Mouse (Mus musculus) C2C12 (cell line): Measurements from ENCODE around the gene Gtdc1. TPM values are rescaled to one million over a fixed set of nuclear protein-coding genes. Genes with fewer than 3 reads are reported as not detected.

Experiments
- H3K27me3 ChIP-seq: one replicate; pipeline ENCODE4 v1.6.1; 2011; ENCODE audit not compliant: control insufficient read depth, insufficient read depth, insufficient read length
- H3K36me3 ChIP-seq: one replicate; pipeline ENCODE4 v1.6.1; 2011; ENCODE audit not compliant: control insufficient read depth, insufficient read depth
- H3K4me3 ChIP-seq: one replicate; pipeline ENCODE4 v1.5.1; 2011; ENCODE audit warnings: mild to moderate bottlenecking, control low read depth; ENCODE audit not compliant: poor library complexity, insufficient read depth, severe bottlenecking
- H3K79me2 ChIP-seq: one replicate; pipeline ENCODE4 v1.6.1; 2011; ENCODE audit not compliant: control insufficient read depth, insufficient read depth
- H3K79me3 ChIP-seq: one replicate; pipeline ENCODE4 v1.6.1; 2011; ENCODE audit warnings: low read depth, control low read depth
- H3ac ChIP-seq: one replicate; pipeline ENCODE3; 2011; ENCODE audit warnings: low read depth; ENCODE audit not compliant: control insufficient read depth, insufficient read length
- CEBPB ChIP-seq: IDR thresholded peaks from one replicate; pipeline ENCODE4 v1.6.1; 2011; ENCODE audit warnings: low read depth, mild to moderate bottlenecking, control low read depth, moderate library complexity
- CTCF ChIP-seq: IDR thresholded peaks from one replicate; pipeline ENCODE4 v1.5.1; 2011; ENCODE audit not compliant: control insufficient read depth, insufficient read depth, insufficient read length
- FOSL1 ChIP-seq: IDR thresholded peaks from one replicate; pipeline ENCODE4 v1.8.0; 2011; ENCODE audit warnings: mild to moderate bottlenecking, low read length; ENCODE audit not compliant: poor library complexity, insufficient read depth, severe bottlenecking
- MAX ChIP-seq: IDR thresholded peaks from one replicate; pipeline ENCODE4 v1.6.1; 2011; ENCODE audit warnings: mild to moderate bottlenecking, control low read depth
- MYOD1 ChIP-seq: IDR thresholded peaks from one replicate; pipeline ENCODE4 v1.6.1; 2011; ENCODE audit warnings: low read depth; ENCODE audit not compliant: control insufficient read depth, insufficient read length
- MYOG ChIP-seq: IDR thresholded peaks from one replicate; pipeline ENCODE4 v1.6.1; 2011; ENCODE audit not compliant: control insufficient read depth, insufficient read length; ENCODE audit errors: extremely low read depth
- USF1 ChIP-seq: IDR thresholded peaks from one replicate; pipeline ENCODE4 v1.6.1; 2011; ENCODE audit warnings: low read depth, mild to moderate bottlenecking, control low read depth, moderate library complexity
- polyA plus RNA-seq: library from polyadenylated mRNA; unstranded; fragments of >200 nt; fragmentation: generic; extraction: Trizol; gene quantifications from one replicate; pipeline ENCODE4 v1.2.1, GENCODE M21; 2012; ENCODE audit warnings: missing spikeins

The Gtdc1 gene
- polyA plus RNA-seq, 1 experiment: 3.6 TPM

GRCm38 (mm10) chr2:44956232-44956631, 28.8 kb upstream of the Gtdc1 start:
- H3K27me3 ChIP-seq: no peaks in the 10 kb centered on the region
- no peaks in the 10 kb centered on the region for H3K79me3 ChIP-seq
- H3ac ChIP-seq: no peak overlapping the region
- TF ChIP-seq FOSL1: peak; percentile 66
- TF ChIP-seq MAX: no peak
- TF ChIP-seq USF1: no peak
- TF ChIP-seq MYOD1: peak; percentile 93
- no peak for TF ChIP-seq MYOG
- peak; percentile 2 for TF ChIP-seq CEBPB
- no peak for TF ChIP-seq CTCF
- no peaks in the 10 kb centered on the region for H3K36me3 ChIP-seq
- no peak overlapping the region for H3K4me3 ChIP-seq
- H3K79me2 ChIP-seq: no peaks in the 10 kb centered on the region

GRCm38 (mm10) chr2:44955506-44955905, 28.0 kb upstream of the Gtdc1 start:
- Histone ChIP-seq H3K79me3 (no peaks in the 10 kb centered on the region), H3K36me3 (no peaks in the 10 kb centered on the region), H3K4me3 (no peak overlapping the region), H3K79me2 (no peaks in the 10 kb centered on the region), H3ac (no peak overlapping the region), H3K27me3 (no peaks in the 10 kb centered on the region)
- TF ChIP-seq FOSL1 (no peak), CTCF (no peak), CEBPB (no peak), MYOD1 (no peak), USF1 (no peak), MAX (no peak), MYOG (no peak)

- H3ac ChIP-seq: no peak overlapping the region
- H3K27me3 ChIP-seq: no peaks in the 10 kb centered on the region
- H3K79me2 ChIP-seq: no peaks in the 10 kb centered on the region
- no peak overlapping the region for H3K4me3 ChIP-seq
- H3K36me3 ChIP-seq: no peaks in the 10 kb centered on the region
- TF ChIP-seq FOSL1 (no peak), MYOD1 (no peak), MYOG (no peak), CTCF (no peak), MAX (no peak), CEBPB (no peak), USF1 (no peak)
- no peaks in the 10 kb centered on the region for H3K79me3 ChIP-seq
Observed at GRCm38 (mm10) chr2:44954180-44954579, 26.7 kb upstream of the Gtdc1 start.

- H3K4me3 ChIP-seq: no peak overlapping the region
- H3K79me3 ChIP-seq: no peaks in the 10 kb centered on the region
- no peak overlapping the region for H3ac ChIP-seq
- no peaks in the 10 kb centered on the region for H3K36me3 ChIP-seq
- H3K79me2 ChIP-seq: no peaks in the 10 kb centered on the region
- no peaks in the 10 kb centered on the region for H3K27me3 ChIP-seq
- peak; percentile 85 for TF ChIP-seq CEBPB
- TF ChIP-seq MYOD1: no peak
- no peak for TF ChIP-seq FOSL1
Observed at GRCm38 (mm10) chr2:44952830-44953422, 25.5 kb upstream of the Gtdc1 start.

GRCm38 (mm10) chr2:44951651-44952213, 24.3 kb upstream of the Gtdc1 start:
- H3K36me3 ChIP-seq: no peaks in the 10 kb centered on the region
- no peaks in the 10 kb centered on the region for H3K27me3 ChIP-seq
- TF ChIP-seq MYOD1 (no peak), CTCF (no peak), MAX (no peak), CEBPB (no peak), FOSL1 (no peak), MYOG (no peak), USF1 (no peak)
- no peak overlapping the region for H3K4me3 ChIP-seq
- H3K79me2 ChIP-seq: no peaks in the 10 kb centered on the region
- H3ac ChIP-seq: no peak overlapping the region
- no peaks in the 10 kb centered on the region for H3K79me3 ChIP-seq

GRCm38 (mm10) chr2:44944689-44945088, 17.2 kb upstream of the Gtdc1 start:
- TF ChIP-seq MYOG (no peak), USF1 (no peak), MYOD1 (no peak), MAX (no peak)

More at GRCm38 (mm10) chr2:44944689-44945088, 17.2 kb upstream of the Gtdc1 start:
- Histone ChIP-seq H3K4me3 (no peak overlapping the region), H3K36me3 (no peaks in the 10 kb centered on the region), H3K79me3 (no peaks in the 10 kb centered on the region), H3K27me3 (no peaks in the 10 kb centered on the region), H3ac (no peak overlapping the region), H3K79me2 (no peaks in the 10 kb centered on the region)
